Mouse (Mus musculus): ENCODE results near the gene Pacs1.
"Not testable (repeated sequence)": the region's sequence is repeated elsewhere in the genome, so short reads cannot be mapped to it uniquely, and the experiment has no call there.

The Pacs1 gene

DNA sequence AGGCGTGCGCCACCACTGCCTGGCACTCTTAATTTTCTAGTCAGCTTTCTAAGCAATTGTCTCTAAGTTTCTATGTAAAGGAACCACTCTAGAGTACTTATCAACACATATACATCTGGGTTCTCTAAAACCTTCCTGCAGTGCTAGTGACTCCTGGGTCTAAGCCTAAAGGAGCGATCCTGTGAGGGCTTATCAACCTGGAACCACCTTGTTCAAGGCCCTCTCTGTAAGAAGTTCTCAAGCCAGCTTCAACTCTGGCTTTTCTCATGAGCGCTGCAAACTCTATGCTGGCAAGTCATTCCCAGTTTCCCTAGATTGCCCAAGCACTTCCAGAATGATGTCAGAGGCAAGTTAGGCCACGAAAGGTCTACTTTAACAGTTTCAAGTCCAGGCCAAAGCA is 5.9 kb downstream of the Pacs1 start:
- DNase-seq, result no peak

DNA sequence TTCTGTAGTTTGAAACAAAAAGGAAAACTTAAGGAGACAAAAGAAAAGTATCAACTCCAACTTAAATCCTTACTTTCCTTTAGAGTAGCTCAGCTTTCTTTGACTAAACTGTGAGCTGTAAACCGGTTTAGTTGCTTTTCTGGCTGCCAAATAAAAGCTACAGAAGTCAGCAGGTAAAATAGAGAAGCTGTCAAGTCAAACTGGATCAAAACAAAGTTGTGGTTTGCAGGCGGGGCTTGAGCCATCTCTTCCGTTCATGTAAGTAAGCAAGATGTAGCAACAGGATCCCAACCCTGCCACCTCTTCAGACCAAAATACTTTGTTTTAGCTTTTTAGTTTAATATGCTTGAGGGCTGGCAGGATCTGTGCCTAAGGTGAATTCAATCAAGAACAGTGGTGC is 15.8 kb downstream of the Pacs1 start:
- peak; percentile 67 to 80 for DNase-seq

DNA sequence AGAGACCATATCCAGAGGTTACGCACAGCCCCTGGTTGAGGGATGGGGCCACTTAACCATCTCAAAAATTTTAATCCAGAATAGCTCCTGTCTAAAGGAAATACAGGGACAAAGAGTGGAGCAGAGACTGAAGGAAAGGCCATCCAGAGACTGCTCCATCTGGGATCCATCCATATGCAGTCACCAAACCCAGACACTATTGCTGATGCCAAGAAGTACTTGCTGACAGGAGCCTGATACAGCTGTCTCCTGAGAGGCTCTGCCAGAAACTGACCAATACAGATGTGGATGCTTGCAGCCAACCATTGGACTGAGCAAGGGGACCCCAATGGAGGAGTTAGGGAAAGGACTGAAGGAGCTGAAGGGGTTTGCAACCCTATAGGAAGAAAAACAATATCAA is 35.9 kb downstream of the Pacs1 start:
- DNase-seq, result not testable (repeated sequence)

DNA sequence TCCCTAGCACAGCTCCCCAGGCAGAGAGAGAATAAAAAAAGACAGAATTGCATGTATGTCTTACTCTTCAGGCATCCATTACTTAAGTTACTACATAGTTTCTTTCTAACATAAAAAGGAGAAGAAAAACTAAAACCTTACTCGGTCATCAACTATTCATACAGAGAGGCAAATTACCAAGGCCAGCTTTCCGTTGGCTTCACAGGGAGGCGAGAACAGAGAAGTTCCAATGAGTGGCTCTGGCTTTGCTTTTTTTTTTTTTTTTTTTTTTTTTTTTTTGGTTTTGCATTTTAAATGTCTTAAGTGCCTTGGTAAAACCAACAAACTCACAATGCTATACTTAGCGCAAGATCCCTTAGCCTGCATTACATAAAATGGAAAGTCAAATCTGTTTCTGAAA is 40.2 kb downstream of the Pacs1 start:
- no peak for DNase-seq

DNA sequence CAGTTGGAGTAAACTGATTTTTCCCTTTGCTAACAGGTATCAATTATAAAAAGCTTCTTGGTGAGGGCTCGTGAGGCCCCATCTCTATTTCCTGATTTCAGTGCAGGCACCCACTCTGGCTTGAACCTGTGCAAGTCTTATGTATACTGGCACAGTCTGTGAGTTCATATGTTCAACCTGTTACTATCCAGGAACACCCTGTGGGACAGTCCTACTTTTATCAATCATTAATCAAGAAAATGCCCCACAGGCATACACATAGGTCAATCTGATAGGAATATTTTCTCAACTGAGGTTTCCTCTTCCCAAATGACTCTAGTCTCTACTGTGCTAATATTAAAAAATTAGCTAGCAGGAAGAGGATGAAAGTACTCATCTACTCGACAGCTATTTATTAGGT is 42.8 kb downstream of the Pacs1 start:
- DNase-seq, result no peak

DNA sequence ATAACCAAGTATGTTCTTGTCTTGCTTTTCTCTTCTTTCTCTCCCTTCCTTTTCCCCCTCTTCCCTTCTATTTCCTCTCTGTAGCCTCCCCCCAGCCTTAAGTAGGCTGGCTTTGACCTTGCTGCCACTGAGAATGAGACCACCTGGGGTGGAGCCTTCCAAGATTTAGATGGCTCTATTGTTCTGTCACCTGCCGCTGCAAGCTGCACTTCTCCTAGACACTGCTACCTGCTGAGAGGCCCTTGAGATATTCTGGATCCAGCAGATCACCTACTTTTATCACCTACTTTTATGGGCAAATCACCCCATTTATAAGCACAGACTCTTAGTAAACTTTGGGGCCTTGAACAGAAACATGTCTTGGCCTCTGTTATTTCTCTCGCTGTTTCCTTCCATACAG is 48.3 kb downstream of the Pacs1 start:
- no peak for DNase-seq

DNA sequence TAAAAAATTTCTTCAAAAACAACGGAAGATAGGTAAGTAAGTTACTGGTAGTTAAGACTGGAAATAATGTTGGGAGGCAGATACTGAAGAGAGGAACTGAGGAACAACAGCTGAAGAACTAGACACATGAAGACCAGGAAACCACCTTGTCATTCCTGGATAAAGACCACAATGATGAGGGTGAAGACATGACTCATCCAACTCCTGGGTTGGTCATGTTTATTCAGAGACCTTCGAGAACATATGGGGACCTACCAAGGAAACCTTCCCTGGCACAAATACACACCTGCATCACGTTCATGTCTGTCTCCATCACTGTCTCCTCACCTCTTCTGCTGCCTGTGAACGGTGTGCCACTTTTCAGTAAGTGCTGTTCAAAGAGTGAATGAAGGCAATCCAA is 48.8 kb downstream of the Pacs1 start:
- DNase-seq, result no peak

DNA sequence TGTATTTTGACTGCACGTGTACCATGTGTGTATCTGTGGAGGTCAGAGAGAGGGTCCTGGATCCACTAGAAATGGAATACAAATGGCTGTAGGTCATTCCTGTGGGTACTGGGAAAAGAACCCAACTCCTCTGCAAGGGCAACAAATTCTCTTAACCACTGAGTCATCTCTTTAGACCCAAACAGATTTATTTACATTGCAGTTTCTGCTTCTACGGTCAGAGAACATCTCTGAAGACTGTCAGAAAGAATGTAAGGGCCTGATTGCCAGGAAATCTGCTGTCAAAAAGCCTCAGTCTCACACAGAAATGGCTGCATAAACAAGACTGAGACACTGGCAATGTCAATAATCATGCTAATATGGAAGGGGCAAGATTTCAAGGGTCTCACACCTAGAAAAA is 51.0 kb downstream of the Pacs1 start:
- no peak for DNase-seq

DNA sequence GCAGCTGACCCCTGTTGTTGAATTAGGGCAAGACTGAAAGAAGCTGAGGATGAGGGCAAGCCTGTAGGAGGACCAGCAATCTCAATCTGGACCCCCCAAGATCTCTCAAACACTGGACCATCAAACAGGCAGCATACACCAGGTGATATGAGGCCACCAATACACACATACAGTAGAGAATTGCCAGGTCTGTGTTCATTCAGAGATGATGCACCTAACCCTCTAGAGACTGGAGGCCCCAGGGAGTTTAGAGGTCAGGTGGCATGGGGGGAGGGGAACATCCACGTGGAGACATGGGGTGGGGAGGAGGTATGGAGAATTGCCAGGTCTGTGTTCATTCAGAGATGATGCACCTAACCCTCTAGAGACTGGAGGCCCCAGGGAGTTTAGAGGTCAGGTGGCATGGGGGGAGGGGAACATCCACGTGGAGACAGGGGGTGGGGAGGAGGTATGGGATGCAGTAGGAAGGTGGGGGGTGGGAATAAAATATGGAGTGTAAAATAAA is 51.6 kb downstream of the Pacs1 start:
- DNase-seq, result not testable (repeated sequence)

DNA sequence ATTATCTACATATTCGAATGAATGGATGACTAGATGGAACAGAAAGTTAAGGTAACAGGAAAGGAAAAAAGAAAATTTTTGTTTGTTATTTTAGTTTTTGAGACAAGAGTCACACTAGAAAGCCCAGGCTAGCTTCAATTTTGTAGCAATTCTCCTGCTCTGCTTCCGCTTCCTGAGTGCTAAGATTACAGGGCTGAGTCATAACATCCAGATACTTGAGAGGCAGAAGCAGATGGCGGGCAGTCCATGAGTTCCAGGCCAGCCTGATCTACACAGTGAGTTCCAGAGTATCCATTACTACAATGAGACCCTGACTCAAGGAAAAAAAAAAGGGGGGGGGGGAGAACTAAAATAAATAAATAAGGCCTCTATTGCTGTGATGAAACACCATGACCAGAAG is 52.5 kb downstream of the Pacs1 start:
- no peak for DNase-seq

DNA sequence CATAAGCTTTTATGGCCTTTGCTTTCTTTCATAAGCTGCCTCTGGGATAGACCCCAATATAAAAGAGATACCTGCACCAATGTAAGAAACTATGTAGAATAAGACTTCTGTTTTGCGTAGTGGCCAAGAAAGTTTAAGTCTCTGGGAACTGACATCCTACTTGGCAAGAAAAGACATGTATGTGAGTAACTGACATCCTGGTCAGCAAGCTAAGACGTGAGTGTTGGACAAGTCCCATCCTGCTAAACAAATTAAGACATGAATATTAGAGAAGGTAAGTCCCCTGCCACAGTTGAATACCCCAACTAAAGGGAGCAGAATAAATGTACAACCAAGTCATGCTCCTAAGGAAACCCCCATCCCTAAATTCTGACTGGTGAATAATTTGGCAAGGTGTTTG is 71.2 kb downstream of the Pacs1 start:
- DNase-seq, result no peak

DNA sequence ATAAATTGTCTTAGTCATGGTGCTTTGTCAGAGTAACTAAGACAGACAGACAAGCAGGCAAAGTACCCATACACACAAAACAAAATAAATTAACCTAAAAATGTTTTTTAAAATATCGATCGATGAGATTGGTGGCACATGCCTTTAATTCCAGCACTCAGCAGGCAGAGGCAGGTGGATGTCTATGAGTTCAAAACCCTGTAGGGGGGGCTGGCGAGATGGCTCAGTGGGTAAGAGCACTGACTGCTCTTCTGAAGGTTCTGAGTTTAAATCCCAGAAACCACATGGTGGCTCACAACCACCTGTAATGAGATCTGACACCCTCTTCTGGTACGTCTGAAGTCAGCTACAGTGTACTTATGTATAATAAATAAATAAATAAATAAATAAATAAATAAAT is 72.3 kb downstream of the Pacs1 start:
- peak; percentile 40 to 42 for DNase-seq

DNA sequence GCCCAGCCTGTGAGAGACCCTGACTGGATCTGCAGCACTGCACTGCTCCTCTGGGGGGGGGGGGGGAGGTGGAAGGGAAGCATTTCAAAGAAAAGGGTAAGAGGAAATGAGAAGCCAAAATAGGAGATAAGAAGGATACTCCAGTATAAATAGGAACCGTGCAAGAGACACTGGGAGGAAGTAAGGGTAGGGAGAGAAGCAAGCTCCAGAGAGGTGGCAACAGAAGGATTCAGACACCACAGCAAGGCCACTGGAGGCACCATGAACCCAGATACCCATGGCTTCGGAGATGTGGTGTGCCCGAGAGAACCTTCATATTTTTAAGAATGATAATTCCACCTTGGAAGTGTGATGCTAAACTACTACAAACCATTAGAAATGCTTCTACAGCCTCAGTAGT is 74.4 kb downstream of the Pacs1 start:
- DNase-seq, result no peak

DNA sequence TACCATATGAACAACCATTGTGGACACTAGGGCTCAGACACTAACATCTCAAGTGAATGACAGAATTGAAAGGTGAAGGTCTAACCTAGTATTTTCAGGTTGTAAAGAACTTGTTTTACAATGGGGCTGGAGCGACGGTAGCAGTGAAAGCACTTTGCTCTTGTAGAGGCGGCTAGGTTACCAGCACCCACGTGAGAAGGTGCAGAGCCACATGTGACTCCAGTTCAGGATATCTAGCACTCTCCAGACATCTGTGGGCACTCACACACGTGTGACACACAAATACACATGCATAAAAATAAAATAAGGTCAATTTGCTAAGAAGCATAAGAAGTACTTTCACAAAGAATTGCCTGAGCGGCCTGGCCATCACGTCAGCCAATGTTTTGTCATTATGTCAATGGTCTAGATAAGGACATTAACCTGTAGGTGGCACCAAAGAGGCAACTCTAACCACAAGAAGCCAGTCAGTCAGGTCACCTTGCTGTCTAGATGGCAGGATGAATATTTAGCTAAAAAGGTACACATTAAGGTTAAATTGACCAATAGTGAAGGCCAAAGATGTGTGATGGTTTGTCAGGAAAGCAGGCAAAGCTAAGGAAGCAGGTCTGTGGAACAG is 77.4 kb downstream of the Pacs1 start:
- peak; percentile 9 to 12 for DNase-seq

DNA sequence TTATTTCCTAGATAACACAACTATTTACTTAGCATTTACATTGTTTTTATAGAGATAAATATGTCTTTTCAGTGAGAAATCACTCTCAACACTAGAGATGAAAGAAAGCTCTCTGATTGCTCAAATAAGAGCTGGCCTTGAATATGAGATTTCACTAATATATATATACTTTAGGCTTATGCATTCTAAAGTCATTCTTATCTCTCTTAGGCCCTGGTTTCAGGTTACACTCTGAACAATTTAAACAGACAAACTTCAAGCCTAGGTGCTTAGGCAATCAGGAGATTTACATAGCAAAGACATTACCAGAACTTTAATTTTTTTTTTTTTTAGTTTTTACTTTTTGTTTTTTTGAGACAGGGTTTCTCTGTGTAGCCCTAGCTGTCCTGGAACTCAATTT is 80.5 kb downstream of the Pacs1 start:
- no peak for DNase-seq

DNA sequence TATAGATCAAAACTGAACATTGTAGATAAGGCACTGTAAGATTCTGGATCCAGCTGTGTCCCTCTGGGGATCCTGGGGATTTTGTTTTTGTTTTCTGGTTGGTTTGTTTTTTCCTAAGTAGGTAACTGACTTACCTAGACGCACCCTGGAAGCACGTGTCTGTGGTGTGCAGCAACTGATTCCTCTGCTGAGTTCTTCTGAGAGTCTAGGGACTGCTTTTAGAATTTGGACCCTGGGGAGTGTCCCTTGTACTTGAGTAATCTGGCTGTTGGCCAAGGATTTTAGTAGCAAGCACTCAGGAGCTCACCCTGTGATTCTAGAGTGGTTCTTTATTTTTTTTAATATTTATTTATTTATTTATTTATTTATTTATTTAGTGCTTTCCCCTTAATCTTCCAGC is 85.5 kb downstream of the Pacs1 start:
- no peak for DNase-seq

DNA sequence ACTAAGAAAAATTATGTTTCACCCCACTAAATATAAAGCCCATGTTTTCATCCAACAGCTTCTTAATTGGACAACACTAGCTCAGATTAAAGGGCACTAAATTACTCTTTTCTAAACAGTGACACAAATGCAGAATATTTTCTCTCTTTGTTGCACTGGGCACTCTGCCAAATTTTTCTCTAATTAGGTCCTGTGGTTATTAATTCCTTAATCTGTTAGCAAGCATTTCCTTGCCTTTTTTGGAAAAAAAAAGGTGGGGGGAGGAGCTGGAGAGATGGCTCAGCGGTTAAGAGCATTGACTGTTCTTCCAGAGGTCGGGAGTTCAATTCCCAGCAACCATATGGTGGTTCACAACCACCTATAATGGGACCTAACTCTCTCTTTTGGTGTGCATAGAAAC is 91.0 kb downstream of the Pacs1 start:
- no peak for DNase-seq

DNA sequence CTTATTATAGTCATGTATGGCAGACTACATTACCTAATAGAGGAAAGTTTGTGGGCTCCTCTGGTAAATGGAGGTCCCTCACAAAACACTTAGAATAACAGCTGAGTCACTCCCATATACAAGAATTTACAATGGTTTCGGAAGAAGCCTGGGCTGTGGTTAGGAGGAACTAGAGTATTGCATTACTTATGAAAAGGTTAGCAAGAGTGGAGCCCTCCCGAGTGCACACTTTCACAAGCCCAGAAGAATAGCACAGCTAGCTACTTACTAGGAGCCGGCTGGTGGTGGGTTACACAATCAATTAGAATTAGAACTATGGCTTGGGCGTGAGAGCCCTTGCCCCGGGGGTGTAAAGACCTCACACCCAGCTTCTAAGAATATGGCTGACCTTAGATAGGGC is 94.3 kb downstream of the Pacs1 start:
- no peak for DNase-seq

DNA sequence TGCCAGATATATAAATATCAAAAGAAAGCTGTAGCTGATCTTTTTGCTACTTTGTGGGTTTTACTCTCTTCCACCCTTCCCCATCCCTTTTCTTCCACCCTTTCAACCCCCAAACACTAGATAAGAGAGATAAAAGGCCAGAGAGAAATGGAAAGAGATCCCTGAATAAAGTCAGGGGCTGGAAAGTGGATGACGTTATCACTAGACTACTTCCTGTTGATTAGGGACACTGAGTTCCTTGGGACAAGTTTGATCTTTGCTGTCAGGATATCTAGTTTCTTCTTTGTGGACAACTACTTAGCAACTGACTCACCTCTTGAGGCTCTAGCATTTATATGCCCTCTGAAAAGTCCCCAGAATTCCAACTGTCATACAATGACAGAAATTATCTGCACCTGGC is 102.5 kb downstream of the Pacs1 start:
- no peak for DNase-seq

DNA sequence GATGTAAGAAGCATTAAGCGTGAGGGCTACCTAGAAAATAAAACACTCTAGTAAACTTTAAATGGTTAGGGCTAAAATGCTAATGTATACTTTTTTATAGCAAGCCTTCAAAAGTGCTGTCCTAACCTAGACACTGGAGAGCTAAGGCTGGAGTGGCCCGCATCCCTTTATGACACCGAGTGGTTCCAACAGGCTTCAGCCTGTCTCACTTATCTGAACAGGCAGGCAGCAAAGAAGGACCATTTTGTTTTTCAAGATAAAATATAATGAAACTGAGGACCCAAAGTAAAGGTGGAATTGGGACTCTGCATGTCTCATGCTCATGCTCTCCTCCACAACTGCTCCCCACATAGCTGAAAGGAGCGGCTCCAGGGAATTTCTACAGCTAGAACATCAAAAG is 105.4 kb downstream of the Pacs1 start:
- no peak for DNase-seq

DNA sequence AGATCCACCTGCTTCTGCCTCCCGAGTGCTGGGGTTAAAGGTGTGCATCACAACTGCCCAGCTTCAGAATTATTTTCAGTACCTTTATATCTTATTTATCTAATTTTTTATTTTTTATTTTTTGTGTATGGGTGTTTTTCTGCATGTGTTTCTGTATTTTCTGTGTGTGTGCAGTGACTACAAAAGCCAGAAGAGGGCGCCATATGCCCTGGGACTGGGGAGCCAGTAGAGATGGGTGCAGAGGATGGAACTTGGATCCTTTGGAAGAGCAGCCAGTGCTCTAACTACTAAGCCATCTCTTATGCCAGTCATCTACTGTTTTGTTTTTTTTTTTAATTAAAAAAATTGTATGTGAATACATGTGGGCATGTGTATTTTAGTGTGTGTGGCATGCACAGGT is 108.5 kb downstream of the Pacs1 start:
- peak in 1 of 2 experiments; percentile 27 for DNase-seq

DNA sequence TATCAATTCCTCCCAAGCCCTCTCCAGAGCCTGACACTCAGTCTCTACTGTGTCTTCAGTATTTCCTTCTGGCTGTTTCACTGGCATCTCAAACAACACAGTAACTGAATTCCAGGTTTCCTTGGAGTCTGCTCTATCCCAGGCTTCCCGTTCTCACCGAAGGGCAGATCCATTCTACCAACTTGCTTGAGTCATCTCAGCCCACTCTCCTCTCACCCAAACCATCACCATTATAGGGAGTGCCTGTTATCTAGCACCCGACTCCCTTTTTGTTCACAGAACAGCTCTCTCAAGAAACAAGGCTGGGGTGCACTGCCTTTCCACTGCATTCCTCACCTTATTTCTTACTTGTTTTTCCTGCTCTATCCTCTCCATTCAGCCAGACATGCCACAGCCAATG is 111.0 kb downstream of the Pacs1 start:
- DNase-seq, result no peak

DNA sequence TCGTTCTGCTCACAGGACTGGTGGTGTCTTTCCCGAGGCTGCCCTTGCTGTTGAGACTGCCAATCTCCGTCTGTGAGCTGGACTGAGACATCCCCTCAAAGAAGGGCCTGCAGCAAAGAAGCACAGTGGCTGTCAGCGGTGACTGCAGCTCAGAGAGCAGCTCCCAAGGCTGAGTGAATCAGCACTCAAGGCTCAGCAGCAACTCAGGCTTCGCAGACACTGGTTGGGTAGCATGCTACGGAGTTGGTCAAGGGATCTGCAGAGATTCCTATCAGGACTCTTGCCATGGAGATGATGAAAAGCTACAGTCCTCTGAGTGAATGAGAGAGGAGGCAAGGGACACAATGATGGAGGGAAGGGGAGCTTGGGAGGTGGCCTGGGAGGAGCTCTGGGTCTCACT is 120.7 kb downstream of the Pacs1 start:
- no peak for DNase-seq

DNA sequence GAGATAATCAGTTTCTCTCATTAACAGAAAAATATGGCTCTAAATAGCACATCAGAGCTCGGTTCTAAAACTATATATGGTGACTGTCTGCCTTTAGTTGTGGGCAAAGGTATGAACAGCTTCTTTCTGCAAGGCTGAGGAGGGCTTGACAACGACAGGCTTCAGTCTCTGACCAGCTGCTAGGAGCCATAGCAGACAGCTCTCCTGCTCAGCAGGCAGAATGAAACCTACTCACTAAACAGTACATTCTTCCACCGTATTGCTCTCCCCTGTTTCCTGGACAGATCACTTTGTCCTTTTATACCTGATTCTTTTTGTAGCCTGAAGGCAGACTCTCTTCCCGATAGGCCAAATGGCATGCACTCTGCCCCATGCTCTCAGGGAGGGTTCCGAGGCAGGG is 121.2 kb downstream of the Pacs1 start:
- DNase-seq, result no peak

DNA sequence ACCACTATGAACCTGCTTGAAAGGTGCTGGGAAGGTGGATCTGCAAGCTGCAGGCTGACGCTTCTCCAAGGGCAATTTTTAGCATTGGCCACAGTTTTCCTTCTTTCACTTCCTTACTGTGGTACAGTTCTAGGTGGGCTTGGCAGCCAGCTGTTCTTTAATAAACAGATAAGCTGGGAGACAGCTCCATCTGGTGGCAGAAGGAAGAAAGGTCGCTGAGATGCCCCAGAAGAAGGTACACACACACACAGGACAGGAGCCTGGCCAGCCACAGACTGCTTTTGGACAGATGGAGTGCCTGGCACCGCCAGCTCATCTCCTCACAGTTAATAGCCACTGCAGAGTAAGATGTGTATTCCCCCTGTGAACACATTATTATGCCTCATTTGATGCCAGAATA is 121.6 kb downstream of the Pacs1 start:
- peak; percentile 41 for DNase-seq

DNA sequence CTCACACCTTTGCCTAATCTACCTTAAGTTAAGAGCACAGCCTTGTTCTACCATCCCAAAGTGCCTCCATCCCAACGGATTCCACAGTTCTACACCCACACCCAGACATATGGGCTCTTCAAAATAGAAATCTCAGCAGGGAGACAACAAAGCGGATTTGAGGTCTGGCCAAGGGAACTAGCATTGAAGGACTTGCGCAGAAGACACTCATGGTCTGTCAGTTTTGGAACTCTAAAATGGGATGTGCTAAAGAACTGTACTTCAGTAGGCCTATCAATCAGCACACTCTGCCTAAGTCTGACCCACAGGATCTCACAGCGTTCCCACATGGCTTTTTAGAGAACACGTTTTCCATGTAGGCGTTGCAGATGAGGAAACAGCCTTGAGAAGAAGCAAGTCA is 122.6 kb downstream of the Pacs1 start:
- DNase-seq, result no peak

All from thymus, postnatal 36 days (tissue).